Mouse (Mus musculus) forebrain, postnatal 0 days (tissue): ENCODE data around the gene Neurl3. TPM values are rescaled to one million over a fixed set of nuclear protein-coding genes. Genes with fewer than 3 reads are reported as not detected.
A peak's percentile ranks its signal among the peaks of the same experiment; 100 is the strongest.

Source experiments
- ATAC-seq: fragments of 200-750 bp; cut with Nextera tagmentation; 2 replicates; pipeline ENCODE4 v1.8.0; 2017; ENCODE audit warnings: mild to moderate bottlenecking, moderate library complexity
- DNase-seq: peaks from one replicate; pipeline ENCODE4 v3.0.0-alpha.2; 2015
- H3K27ac ChIP-seq: fragments of 300-500 bp; sonication (generic); 2 replicates; pipeline ENCODE4 v1.5.1; 2014; ENCODE audit warnings: low read depth, mild to moderate bottlenecking, antibody characterized with exemption, low read length, moderate library complexity, mixed read lengths
- H3K27me3 ChIP-seq: fragments of 300-500 bp; sonication (generic); 2 replicates; pipeline ENCODE4 v1.6.1; 2014; ENCODE audit warnings: mild to moderate bottlenecking, low read length, mixed read lengths; ENCODE audit not compliant: insufficient read depth
- H3K36me3 ChIP-seq: fragments of 300-500 bp; sonication (generic); 2 replicates; pipeline ENCODE4 v1.6.1; 2014; ENCODE audit warnings: mild to moderate bottlenecking, moderate library complexity; ENCODE audit not compliant: insufficient read depth
- H3K4me1 ChIP-seq: fragments of 300-500 bp; sonication (generic); 2 replicates; pipeline ENCODE4 v1.6.1; 2014; ENCODE audit warnings: antibody characterized with exemption; ENCODE audit not compliant: insufficient read depth
- H3K4me2 ChIP-seq: fragments of 300-500 bp; sonication (generic); 2 replicates; pipeline ENCODE4 v1.6.1; 2014; ENCODE audit warnings: low read depth, mild to moderate bottlenecking, moderate library complexity
- H3K4me3 ChIP-seq: fragments of 300-500 bp; sonication (generic); 2 replicates; pipeline ENCODE4 v1.5.1; 2014; ENCODE audit warnings: low read depth, low read length, mixed read lengths
- H3K9ac ChIP-seq: fragments of 300-500 bp; sonication (generic); 2 replicates; pipeline ENCODE4 v1.6.1; 2014; ENCODE audit warnings: mild to moderate bottlenecking
- H3K9me3 ChIP-seq: fragments of 300-500 bp; sonication (generic); 2 replicates; pipeline ENCODE4 v1.6.1; 2016; ENCODE audit warnings: low read length
- CTCF ChIP-seq: sonication (generic); IDR thresholded peaks from 2 replicates; pipeline ENCODE4 v1.5.1; 2016; ENCODE audit warnings: antibody characterized with exemption, control low read depth, low read depth
- WGBS: fragments of 180-500 bp; shearing (Covaris S2); extraction: QIAGEN DNeasy Blood & Tissue Kit; methylation state at CpG from one replicate; pipeline ENCODE4 v1.1.7; 2014; 5-methylcytosine and 5-hydroxymethylcytosine counted together
- polyA plus RNA-seq: library from polyadenylated mRNA; unstranded; fragments of >200 nt; fragmentation: Nextera tagmentation; extraction: Ambion mirVana; gene quantifications from 2 replicates; pipeline ENCODE4 v1.2.1, GENCODE M21; 2015
- total RNA-seq: library from RNA; depleted of rRNA; stranded (reverse); fragments of >200 nt; gene quantifications from 2 replicates; pipeline ENCODE4 v1.2.3, GENCODE M21; 2014; rRNA removed

The Neurl3 gene
- total and polyA plus RNA-seq, 2 experiments from 2014 or later = 0.43 to 0.85 TPM

DNA sequence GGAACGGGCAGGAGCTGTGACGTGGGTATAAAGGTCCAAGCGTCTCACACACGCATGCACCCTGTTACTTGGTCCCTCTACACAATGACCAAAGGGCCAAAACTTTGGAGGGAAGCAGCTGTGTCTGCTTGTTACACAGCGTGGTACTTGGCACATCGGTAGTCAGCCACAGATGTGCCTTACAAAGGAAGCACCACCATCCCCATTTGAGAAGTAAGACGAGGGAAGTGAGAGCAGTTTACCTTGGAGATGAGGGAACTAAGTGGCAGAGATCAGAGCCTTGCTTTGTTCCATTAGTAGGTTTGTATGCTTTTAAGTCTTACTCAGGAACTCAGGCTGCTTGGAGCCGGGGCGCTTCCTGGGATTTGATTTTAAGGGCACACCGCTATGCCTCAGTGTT is 35.1 kb downstream of the Neurl3 start:
- ATAC-seq = no peak
- no peak overlapping the region for H3K4me2 ChIP-seq
- H3K27me3 ChIP-seq = no peaks in the 10 kb centered on the region
- WGBS = 86% methylated on average over 10 of the region's 10 CpGs
- TF ChIP-seq CTCF = no peak
- H3K36me3 ChIP-seq = 0 out of 2 replicates have a peak, but pooled peaks cover 3% of the 10 kb centered on the region
- H3K27ac ChIP-seq = no peak overlapping the region
- DNase-seq = no peak
- no peak overlapping the region for H3K9ac ChIP-seq
- no peaks in the 10 kb centered on the region for H3K9me3 ChIP-seq
- no peak overlapping the region for H3K4me3 ChIP-seq
- H3K4me1 ChIP-seq = peaks cover 9% of the 10 kb centered on the region; the same call in 1 of the 2 replicates

DNA sequence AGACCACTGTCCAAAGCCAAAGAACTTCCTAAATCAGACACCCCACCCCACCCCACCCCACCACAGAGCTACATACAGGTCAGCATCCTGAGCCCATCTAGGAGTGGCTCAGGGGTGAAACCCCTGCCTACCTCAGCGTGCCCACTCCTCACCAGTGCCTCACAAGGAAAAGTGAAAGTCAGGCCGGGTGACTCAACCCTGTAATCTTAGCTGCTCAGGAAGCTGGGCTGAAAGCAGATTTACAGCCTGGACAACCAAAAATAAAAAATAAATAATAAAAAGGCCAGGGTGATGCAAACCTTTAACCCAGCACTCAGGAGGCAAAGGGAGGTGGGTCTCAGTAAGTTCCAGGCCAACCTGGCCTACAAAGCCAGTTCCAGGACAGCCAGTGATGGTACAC is 38.6 kb downstream of the Neurl3 start:
- ATAC-seq = no peak
- Histone ChIP-seq H3K4me3 (no peak overlapping the region), H3K9ac (no peak overlapping the region), H3K9me3 (no peaks in the 10 kb centered on the region), H3K27ac (no peak overlapping the region), H3K4me2 (no peak overlapping the region), H3K4me1 (no peaks in the 10 kb centered on the region), H3K36me3 (peaks cover 3% of the 10 kb centered on the region; the same call in 1 of the 2 replicates), H3K27me3 (no peaks in the 10 kb centered on the region)
- 95% methylated on average over 2 of the region's 2 CpGs for WGBS
- no peak for DNase-seq
- no peak for TF ChIP-seq CTCF

DNA sequence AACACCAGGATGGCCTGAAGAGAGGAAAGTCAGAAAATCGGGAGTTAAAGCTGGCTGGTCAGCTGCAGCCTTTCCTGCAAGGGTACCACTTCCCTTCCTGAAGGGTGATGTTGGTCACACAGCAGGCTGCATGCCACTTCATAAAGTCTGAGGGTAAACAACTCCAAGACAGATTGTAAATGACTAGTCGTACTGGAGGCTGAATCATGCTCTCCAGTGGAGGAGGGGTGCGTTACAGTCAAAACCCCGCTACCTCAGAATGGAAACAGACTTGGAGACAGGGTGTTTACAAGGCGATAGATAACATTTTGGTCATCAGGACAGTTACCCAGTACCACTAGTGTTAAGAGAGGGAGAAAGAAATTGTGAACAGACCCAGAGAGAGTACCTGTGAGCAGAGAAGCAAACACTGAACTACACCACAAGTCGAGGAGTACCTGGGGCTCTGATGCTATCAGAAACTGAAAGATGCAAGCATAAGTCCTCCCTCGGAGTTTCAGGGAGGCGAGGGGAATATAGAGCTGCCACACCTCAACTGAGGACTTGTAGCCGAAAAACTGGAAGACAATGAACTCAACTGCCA is 39.3 kb downstream of the Neurl3 start:
- H3K9me3 ChIP-seq = no peaks in the 10 kb centered on the region
- no peak for TF ChIP-seq CTCF
- H3K4me2 ChIP-seq = no peak overlapping the region
- H3K36me3 ChIP-seq = peaks cover 5% of the 10 kb centered on the region; the same call in 1 of the 2 replicates
- ATAC-seq = no peak
- H3K4me3 ChIP-seq = no peak overlapping the region
- no peaks in the 10 kb centered on the region for H3K27me3 ChIP-seq
- H3K9ac ChIP-seq = no peak overlapping the region
- H3K27ac ChIP-seq = no peak overlapping the region
- DNase-seq = no peak
- no peaks in the 10 kb centered on the region for H3K4me1 ChIP-seq
- WGBS = 89% methylated on average over 9 of the region's 9 CpGs

DNA sequence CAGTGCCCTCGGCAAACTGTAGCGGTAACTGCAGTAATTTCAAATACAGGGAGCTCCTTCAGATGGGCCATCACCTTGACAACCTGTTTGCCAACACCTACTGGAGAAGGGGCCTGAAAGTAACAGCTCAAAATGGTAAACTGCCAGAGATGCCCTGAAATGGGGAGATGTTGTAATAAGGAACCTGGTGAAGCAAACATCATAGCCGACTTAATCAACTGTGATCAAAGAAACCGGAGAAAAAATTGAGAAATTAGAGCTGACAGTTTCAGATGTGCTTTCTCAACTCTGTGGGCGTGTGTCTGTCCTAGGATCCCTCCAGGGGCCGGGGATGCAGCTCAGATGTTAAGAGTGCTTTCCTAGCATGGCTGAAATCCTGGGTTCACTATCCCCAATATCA is 41.3 kb downstream of the Neurl3 start:
- Histone ChIP-seq H3K4me3 (no peak overlapping the region), H3K4me2 (no peak overlapping the region), H3K36me3 (peaks cover 15% of the 10 kb centered on the region), H3K27ac (no peak overlapping the region), H3K4me1 (no peaks in the 10 kb centered on the region), H3K27me3 (no peaks in the 10 kb centered on the region), H3K9ac (no peak overlapping the region), H3K9me3 (no peaks in the 10 kb centered on the region)
- no peak for ATAC-seq
- DNase-seq = no peak
- TF ChIP-seq CTCF = no peak
- 92% methylated on average over 6 of the region's 6 CpGs for WGBS

DNA sequence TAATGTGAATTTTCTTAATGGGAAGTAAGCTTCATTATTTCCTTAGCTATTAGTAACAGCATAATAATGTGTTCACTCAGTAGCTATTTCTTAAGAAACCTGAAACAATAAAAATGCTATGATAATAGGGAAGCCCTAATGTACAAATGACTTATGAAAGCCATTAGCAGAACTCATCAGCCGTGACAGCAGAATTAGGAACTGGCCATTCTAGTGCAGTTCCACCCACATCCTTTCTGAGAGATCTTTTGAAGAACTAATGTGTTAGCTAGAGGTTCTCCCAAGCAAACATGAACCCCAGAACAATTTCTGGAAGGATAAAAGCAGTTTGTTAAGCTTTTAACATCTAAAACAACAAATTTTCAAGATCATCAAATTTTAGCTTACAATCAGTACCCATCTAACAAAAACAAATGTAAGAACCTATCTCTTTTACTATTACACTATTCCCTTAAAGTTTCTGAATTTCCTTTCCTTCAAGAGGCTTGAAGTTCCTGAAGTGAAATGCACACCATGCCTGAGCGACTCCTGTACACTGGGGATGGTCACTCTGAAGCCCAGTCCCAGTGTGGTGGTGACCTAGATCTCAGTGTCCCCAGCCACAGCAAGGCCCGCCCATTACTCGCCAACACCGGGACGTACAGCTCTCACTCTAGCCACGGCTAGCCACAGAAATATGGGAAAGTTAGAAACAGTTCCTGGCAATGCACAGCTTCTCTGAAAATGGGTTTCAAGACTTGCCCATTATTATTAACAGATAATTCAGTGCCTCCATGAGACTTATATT is 43.4 kb downstream of the Neurl3 start:
- WGBS = 86% methylated on average over 7 of the region's 7 CpGs
- H3K27me3 ChIP-seq = no peaks in the 10 kb centered on the region
- H3K36me3 ChIP-seq = peaks cover 28% of the 10 kb centered on the region
- H3K4me3 ChIP-seq = no peak overlapping the region
- no peak for DNase-seq
- no peaks in the 10 kb centered on the region for H3K9me3 ChIP-seq
- no peak; the same call in 1 of the 2 replicates for ATAC-seq
- TF ChIP-seq CTCF = no peak
- H3K4me2 ChIP-seq = no peak overlapping the region
- no peaks in the 10 kb centered on the region for H3K4me1 ChIP-seq
- H3K9ac ChIP-seq = no peak overlapping the region
- no peak overlapping the region for H3K27ac ChIP-seq

DNA sequence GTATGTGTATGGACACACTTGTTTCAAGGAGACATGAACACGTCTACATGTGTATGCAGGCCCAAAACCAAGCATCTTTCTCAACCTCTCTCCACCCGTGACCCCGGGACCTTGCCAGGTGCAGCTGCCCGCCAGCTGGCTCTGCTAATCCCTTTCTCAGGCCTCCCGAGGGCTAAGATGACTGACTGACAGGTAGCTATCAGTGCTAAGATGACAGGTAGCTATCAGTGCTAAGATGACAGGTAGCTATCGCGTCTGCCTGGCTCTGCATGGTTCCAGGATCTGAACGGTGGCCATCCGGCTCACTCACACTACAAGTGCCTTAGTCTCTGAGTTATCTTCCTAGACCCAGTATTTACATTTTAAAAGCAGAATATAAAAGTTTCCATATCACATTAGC is 46.0 kb downstream of the Neurl3 start:
- Histone ChIP-seq H3K4me2 (no peak overlapping the region), H3K9ac (no peak overlapping the region), H3K27me3 (no peaks in the 10 kb centered on the region), H3K9me3 (no peaks in the 10 kb centered on the region), H3K27ac (no peak overlapping the region), H3K36me3 (peaks cover 38% of the 10 kb centered on the region), H3K4me1 (no peaks in the 10 kb centered on the region), H3K4me3 (no peak overlapping the region)
- DNase-seq = no peak
- WGBS = 90% methylated on average over 9 of the region's 9 CpGs
- TF ChIP-seq CTCF = no peak
- ATAC-seq = no peak

DNA sequence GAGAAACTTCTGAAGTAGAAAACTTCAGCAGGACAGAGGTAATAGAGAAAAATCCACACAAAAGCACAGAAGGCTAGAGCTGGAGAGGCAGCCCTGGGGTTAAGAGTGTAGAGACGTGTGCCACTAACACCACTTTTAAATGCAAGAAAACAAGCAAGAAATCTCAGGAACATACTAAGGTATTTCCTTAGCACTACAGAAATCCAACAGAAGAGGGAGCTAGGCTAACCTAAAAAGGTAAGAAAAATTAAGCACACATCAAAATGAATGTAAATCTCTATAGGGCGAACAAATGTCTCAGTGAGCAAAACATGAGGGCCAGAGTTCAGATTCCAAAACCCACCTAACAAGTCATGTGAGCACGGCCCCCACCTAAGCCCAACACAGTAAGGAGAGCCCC is 49.8 kb downstream of the Neurl3 start:
- WGBS = 83% methylated on average over 3 of the region's 3 CpGs
- Histone ChIP-seq H3K36me3 (peaks cover 47% of the 10 kb centered on the region), H3K9ac (no peak overlapping the region), H3K9me3 (no peaks in the 10 kb centered on the region), H3K27ac (no peak overlapping the region), H3K27me3 (no peaks in the 10 kb centered on the region), H3K4me1 (no peaks in the 10 kb centered on the region), H3K4me3 (no peak overlapping the region), H3K4me2 (no peak overlapping the region)
- DNase-seq = peak; percentile 3
- ATAC-seq = no peak
- TF ChIP-seq CTCF = peak; percentile 54

Other genes starting within 250 kb of the Neurl3 start
- 52.5 and 61.1 TPM in 2 replicates for gene Hs6st1, start 206.3 kb downstream of the Neurl3 start, total RNA-seq
- gene Hs6st1, start 206.3 kb downstream of the Neurl3 start, polyA plus RNA-seq = 13.9 and 16.6 TPM in 2 replicates
- 38.6 and 54.1 TPM in 2 replicates for gene Uggt1, start 30.0 kb downstream of the Neurl3 start, total RNA-seq
- gene Uggt1, start 30.0 kb downstream of the Neurl3 start, polyA plus RNA-seq = 19.2 and 24.5 TPM in 2 replicates
- gene Arid5a, start 33.1 kb upstream of the Neurl3 start, total RNA-seq = 3.9 and 9.8 TPM in 2 replicates
- gene Arid5a, start 33.1 kb upstream of the Neurl3 start, polyA plus RNA-seq = 2.2 and 3.4 TPM in 2 replicates
- gene Kansl3, start 94.5 kb upstream of the Neurl3 start, total RNA-seq = 43.9 and 53.6 TPM in 2 replicates
- 18.6 and 27.8 TPM in 2 replicates for gene Kansl3, start 94.5 kb upstream of the Neurl3 start, polyA plus RNA-seq
- gene Fer1l5, start 97.6 kb upstream of the Neurl3 start, total RNA-seq = 0.15 TPM in 1 of 2 replicates, not detected in the other
- gene Fer1l5, start 97.6 kb upstream of the Neurl3 start, polyA plus RNA-seq = 1.0 and 1.2 TPM in 2 replicates
- gene Lman2l, start 170.6 kb upstream of the Neurl3 start, total RNA-seq = 15.5 and 21.8 TPM in 2 replicates
- gene Lman2l, start 170.6 kb upstream of the Neurl3 start, polyA plus RNA-seq = 27.3 and 37.6 TPM in 2 replicates
- gene Cnnm4, start 196.9 kb upstream of the Neurl3 start, total RNA-seq = 12.3 and 14.6 TPM in 2 replicates
- gene Cnnm4, start 196.9 kb upstream of the Neurl3 start, polyA plus RNA-seq = 7.2 and 9.4 TPM in 2 replicates
- 25.6 and 29.1 TPM in 2 replicates for gene Cnnm3, start 237.2 kb upstream of the Neurl3 start, total RNA-seq
- gene Cnnm3, start 237.2 kb upstream of the Neurl3 start, polyA plus RNA-seq = 3.7 and 4.8 TPM in 2 replicates